Mouse (Mus musculus): ENCODE data around the gene Vmp1. TPM values are rescaled to one million over a fixed set of nuclear protein-coding genes. Genes with fewer than 3 reads are reported as not detected.
A peak's percentile ranks its signal among the peaks of the same experiment; 100 is the strongest.

The Vmp1 gene
- polyA plus RNA-seq, 1 experiment from 2014 or later, result 144 TPM

DNA sequence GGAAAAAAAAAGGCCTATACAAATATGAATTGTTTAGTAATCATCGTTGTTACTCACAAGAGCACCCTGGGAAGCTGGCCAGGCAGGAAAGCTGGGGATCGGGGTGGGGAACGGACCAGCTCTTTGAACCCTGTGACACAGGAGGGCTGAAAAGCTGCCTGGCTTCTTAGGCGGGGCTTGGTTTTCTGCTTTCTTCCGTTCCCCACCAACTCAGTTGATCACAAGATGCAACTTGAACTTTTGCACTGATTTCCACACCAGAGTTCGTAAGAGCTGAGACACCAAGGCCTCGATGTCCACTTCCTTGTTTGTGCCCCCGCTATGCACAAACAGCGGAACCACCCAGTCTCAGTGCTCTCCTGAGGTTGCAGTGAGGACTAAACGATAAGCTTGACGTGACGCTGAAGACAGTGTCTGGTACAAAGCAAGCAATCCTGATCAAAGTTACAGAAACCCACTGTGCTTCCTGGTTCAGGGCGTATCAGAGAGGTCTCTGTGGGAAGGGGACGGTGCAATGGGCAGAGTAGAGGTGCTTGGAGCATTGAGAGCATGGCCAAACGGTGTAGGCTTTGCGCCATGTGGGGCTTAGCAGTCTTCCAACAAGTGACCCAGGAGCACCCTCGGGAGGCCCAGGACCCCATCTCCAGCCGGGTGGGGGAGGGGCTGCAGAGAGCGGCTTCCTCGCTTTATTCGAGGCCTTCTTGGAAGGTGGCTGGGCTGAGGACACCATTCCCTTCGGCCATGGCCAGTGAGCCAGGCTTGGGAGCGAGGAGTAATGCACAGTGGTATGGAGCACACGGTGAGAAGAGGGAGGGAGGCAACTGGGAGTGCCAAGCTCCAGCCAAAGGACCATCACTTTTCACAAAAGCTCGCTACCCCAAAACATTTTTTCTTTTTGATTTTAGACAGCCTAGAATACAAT is 104.6 kb downstream of the Vmp1 start:
- 73% methylated on average over 25 of the region's 25 CpGs for WGBS
- Histone ChIP-seq H3K4me2 (no peak overlapping the region), H3K27me3 (no peaks in the 10 kb centered on the region), H3K27ac (peak overlapping the region; percentile 76), H3K9ac (no peak overlapping the region), H3K36me3 (peaks cover 7% of the 10 kb centered on the region; the same call in 1 of the 2 replicates), H3K9me3 (replicated peaks) (no peaks in the 10 kb centered on the region), H3K4me3 (replicated peaks) (no peak overlapping the region), H3K4me1 (peaks cover 60% of the 10 kb centered on the region)
- no peak for ATAC-seq (replicated peaks; ENCODE audit: low FRiP score)

DNA sequence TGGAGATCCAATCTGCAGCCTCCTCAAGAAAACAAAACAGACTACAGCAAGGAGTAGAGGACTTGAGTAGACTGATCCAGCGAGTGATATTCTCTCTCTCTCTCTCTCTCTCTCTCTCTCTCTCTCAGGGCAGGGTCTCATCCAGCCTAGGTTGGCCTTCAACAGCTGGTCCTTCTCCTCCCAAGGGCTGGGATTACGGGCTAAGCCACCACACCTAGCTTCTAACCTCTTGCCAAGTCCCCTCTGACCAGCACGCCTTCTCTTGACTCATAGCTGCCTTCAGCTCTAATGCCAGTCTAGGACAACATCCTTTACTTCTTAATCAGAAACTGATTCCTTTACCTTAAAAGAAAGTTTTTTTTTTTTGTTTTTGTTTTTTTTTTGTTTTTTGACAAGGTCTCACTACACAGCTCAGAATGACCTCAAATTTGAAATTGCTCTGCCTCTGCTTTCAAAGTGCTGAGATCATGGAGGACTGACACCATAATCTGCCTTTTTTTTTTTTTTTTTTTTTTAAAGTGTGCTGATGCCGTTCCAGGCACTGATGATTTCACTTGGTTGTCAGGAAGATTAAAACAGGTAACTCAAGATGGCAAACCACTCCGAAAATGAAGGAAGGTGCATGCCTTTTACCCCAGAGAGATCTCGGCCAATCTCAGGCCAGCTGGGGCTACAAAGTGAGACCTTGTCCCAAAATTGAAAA is 105.4 kb downstream of the Vmp1 start:
- no peak for ATAC-seq (replicated peaks; ENCODE audit: low FRiP score)
- H3K27me3 ChIP-seq, result no peaks in the 10 kb centered on the region
- H3K4me3 ChIP-seq (replicated peaks), result no peak overlapping the region
- no peak overlapping the region for H3K4me2 ChIP-seq
- peak overlapping the region; percentile 75 for H3K27ac ChIP-seq
- 59% methylated on average over 6 of the region's 6 CpGs for WGBS
- H3K9ac ChIP-seq, result no peak overlapping the region
- H3K4me1 ChIP-seq, result peaks cover 60% of the 10 kb centered on the region
- no peaks in the 10 kb centered on the region for H3K9me3 ChIP-seq (replicated peaks)
- H3K36me3 ChIP-seq, result peaks cover 5% of the 10 kb centered on the region; the same call in 1 of the 2 replicates

DNA sequence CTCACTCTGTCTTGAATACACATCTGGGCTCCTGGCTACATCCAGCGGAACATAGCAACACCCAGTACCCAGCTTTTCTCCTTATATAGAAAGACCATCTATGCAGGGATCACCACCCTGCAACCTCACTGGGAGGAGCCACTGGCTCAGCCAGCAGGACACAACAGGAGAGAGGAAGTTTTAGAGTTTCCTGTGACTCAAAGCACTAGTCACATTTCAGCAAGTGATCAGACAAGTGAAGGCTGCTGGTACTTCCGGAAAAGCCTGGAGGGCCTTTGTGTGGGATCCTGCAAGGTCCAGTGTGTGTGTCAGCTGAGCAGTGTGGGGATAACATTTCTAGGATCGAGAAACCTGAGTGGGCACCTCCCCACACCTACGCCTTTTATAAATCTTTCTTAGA is 106.4 kb downstream of the Vmp1 start:
- peaks cover 60% of the 10 kb centered on the region for H3K4me1 ChIP-seq
- H3K36me3 ChIP-seq, result no peaks in the 10 kb centered on the region
- H3K9me3 ChIP-seq (replicated peaks), result no peaks in the 10 kb centered on the region
- no peak overlapping the region for H3K9ac ChIP-seq
- H3K4me3 ChIP-seq (replicated peaks), result no peak overlapping the region
- 40% methylated on average over 4 of the region's 4 CpGs for WGBS
- no peak overlapping the region for H3K4me2 ChIP-seq
- H3K27ac ChIP-seq, result peak overlapping the region; percentile 75
- ATAC-seq (replicated peaks; ENCODE audit: low FRiP score), result peak; percentile 53
- H3K27me3 ChIP-seq, result no peaks in the 10 kb centered on the region

DNA sequence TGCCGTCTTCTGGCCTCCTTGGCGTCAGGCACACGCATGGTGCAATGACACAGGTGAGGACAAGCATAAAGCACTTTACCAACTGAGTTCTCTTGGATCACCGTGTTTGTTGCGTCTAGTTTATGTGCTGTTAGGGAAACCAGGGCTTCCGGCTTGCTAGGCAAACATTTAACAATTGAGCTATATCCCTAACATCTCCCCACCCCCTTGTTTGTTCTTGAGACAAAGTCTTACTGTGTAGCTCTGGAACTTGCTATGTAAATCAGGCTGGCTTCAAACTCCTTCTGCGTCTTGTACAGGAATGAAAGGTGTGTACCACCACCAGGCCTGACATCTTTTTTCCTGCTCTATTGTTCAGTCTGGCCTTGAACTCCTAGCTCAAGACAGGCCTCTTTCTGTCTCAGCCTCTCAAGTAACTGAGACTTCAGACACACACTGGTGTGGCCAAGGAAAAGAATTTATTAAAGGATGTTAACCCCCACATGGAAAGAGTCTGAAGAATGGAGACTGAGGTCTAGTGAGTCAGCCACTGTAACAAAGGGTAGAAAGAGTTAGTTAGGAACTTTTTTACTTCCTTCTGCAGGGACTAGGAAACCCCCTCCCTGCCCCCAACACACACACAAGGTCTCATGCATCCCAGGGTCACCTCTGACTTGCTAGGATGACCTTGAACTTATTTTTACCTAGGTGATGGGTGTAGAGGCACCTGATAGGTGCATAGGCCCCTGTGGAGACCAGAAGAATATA is 107.8 kb downstream of the Vmp1 start:
- Histone ChIP-seq H3K9me3 (replicated peaks) (no peaks in the 10 kb centered on the region), H3K4me2 (no peak overlapping the region), H3K9ac (no peak overlapping the region), H3K4me1 (peaks cover 60% of the 10 kb centered on the region), H3K4me3 (replicated peaks) (no peak overlapping the region), H3K27me3 (no peaks in the 10 kb centered on the region), H3K27ac (peak overlapping the region; percentile 75), H3K36me3 (no peaks in the 10 kb centered on the region)
- ATAC-seq (replicated peaks; ENCODE audit: low FRiP score), result no peak
- 82% methylated on average over 7 of the region's 7 CpGs for WGBS

DNA sequence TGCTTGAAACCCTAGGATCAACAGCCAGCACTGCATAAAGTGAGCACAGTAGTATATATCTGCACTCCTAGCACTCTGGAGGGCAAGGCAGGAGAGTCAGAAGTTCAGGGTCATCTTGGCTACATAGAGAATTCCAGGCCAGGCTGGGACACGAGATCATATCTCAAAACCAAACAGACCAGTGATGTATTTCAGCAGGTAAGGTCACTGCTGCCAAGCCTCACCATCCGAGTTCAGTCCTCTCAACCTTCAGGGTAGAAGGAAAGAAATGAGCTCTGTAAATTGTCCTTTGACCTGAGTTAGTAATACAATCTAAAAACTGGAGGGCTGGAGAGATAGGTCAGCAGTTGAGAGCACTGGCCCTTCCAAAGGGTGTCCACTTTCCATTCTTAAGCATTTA is 109.2 kb downstream of the Vmp1 start:
- 26% methylated on average over 2 of the region's 2 CpGs for WGBS
- no peak for ATAC-seq (replicated peaks; ENCODE audit: low FRiP score)
- Histone ChIP-seq H3K27me3 (no peaks in the 10 kb centered on the region), H3K4me2 (no peak overlapping the region), H3K27ac (no peak overlapping the region), H3K9ac (no peak overlapping the region), H3K9me3 (replicated peaks) (no peaks in the 10 kb centered on the region), H3K36me3 (no peaks in the 10 kb centered on the region), H3K4me1 (peaks cover 58% of the 10 kb centered on the region), H3K4me3 (replicated peaks) (no peak overlapping the region)

DNA sequence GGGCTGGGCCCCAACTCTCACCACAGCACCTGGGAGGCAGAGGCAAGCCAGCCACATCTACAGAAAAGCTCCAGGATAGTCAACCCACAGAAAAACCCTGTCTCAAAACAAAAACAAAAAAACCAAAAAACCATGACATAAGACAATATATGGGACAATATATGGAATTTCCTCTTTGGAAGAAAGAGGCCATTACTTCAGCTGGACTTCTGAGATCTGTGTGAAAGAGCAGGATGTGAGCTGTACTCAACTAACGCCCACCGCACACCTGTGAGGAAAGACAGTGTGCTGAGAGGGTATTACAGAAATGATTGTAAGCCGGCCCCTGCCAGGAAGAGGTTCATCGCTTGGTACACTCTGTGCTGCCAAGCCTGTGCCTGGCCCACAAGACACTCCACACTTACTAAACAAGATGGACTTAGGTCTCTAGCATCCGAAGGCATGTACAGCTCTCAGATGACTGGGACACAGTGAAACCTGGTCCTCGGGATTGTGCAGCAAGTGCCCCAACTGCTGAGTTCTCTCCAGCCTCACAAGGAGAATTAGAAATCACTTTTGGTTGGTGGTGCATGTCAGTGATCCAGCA is 109.9 kb downstream of the Vmp1 start:
- ATAC-seq (replicated peaks; ENCODE audit: low FRiP score), result no peak
- Histone ChIP-seq H3K27ac (no peak overlapping the region), H3K4me2 (no peak overlapping the region), H3K9me3 (replicated peaks) (no peaks in the 10 kb centered on the region), H3K27me3 (no peaks in the 10 kb centered on the region), H3K4me3 (replicated peaks) (no peak overlapping the region), H3K36me3 (no peaks in the 10 kb centered on the region), H3K4me1 (peaks cover 51% of the 10 kb centered on the region), H3K9ac (no peak overlapping the region)
- WGBS, result 79% methylated on average over 6 of the region's 6 CpGs

DNA sequence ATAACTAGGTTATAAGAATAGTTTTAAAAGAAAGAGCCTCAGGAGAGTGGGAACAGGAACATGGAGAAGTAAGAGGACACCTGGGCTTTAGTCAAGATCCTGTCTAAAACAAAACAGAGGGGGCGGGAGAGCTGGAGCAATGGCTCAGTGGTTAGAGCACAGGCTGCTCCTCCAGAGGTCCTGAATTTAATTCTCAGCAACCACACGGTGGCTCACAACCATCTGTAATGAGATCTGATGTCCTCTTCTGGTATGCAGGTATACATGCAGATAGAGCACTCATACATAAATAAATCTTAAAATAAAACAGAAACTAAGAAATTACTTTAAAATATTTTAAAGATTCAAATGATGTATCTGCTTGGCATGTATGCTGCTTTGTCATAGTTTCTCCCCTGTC is 111.0 kb downstream of the Vmp1 start:
- no peak for ATAC-seq (replicated peaks; ENCODE audit: low FRiP score)
- Histone ChIP-seq H3K9me3 (replicated peaks) (no peaks in the 10 kb centered on the region), H3K4me2 (no peak overlapping the region), H3K36me3 (no peaks in the 10 kb centered on the region), H3K4me1 (peaks cover 42% of the 10 kb centered on the region), H3K27ac (no peak overlapping the region), H3K4me3 (replicated peaks) (no peak overlapping the region), H3K27me3 (no peaks in the 10 kb centered on the region), H3K9ac (no peak overlapping the region)
- WGBS, result 69% methylated on average over 2 of the region's 2 CpGs

DNA sequence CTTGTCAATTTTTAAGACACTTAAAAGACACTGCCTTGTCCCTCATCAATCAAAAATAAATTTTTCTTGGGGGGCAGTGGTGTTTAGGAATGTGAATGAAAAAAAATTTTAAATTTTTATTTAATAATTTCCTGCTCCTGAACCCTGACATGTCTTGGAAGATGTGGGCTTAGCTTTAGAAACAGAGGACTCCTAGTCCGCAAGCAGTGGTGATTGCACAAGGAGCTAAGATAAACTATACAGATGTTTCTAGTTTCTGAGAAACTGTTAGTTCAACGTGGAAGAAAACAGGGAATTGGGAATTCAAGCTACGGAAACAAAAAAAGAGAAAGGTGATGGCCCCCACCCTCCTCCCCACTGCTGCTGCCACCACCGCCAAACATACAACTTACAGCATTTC is 111.8 kb downstream of the Vmp1 start:
- no peaks in the 10 kb centered on the region for H3K36me3 ChIP-seq
- no peak overlapping the region for H3K4me3 ChIP-seq (replicated peaks)
- no peaks in the 10 kb centered on the region for H3K9me3 ChIP-seq (replicated peaks)
- H3K4me1 ChIP-seq, result peaks cover 35% of the 10 kb centered on the region
- peak overlapping the region; percentile 28; the same call in 1 of the 2 replicates for H3K4me2 ChIP-seq
- no peak for ATAC-seq (replicated peaks; ENCODE audit: low FRiP score)
- WGBS, result 65% methylated on average over 4 of the region's 4 CpGs
- H3K27ac ChIP-seq, result peak overlapping the region; percentile 84
- H3K9ac ChIP-seq, result no peak overlapping the region
- H3K27me3 ChIP-seq, result no peaks in the 10 kb centered on the region

DNA sequence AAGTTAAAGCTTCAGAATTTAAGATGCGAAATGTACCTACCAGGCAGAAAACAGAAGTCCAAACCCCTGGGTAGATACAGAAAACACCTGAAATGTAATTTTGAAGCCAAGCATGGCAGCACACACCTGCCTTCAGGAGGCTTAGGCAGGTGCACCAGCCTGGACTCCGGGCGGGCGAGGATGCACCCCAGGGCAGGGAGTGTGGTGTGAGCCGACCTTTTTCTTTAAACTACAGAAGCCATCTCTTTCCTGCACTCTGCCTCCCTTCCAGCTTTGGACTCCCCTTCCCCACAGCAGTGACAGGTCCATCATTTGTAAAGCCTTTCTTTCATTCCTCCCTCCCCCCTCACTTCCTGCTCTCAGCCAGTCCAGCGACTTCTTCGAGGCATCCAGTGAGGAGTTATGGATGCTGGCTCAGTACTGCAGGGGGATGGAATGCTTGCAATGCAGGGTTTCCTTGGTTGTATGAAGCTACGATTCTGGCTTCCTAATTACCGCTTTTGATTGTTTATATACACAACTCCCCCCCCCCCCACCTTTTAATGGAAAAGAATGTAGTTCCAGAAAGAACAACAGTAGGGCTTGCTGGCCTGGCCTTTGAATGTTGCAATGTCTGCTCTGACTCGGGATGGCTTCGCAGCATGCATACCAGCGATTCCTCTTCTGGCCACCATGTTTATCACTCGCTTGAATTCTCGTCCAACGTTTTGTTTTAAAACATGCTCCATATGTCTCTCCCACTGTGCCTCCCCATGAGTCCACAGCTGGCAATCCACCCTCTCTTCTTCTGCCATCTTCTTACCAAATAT is 112.4 kb downstream of the Vmp1 start:
- H3K4me2 ChIP-seq, result peak overlapping the region; percentile 28; the same call in 1 of the 2 replicates
- no peak overlapping the region for H3K9ac ChIP-seq
- 39% methylated on average over 15 of the region's 15 CpGs for WGBS
- no peaks in the 10 kb centered on the region for H3K27me3 ChIP-seq
- peaks cover 29% of the 10 kb centered on the region for H3K4me1 ChIP-seq
- H3K36me3 ChIP-seq, result no peaks in the 10 kb centered on the region
- peak; percentile 78 for ATAC-seq (replicated peaks; ENCODE audit: low FRiP score)
- no peak overlapping the region for H3K4me3 ChIP-seq (replicated peaks)
- peak overlapping the region; percentile 84 for H3K27ac ChIP-seq
- no peaks in the 10 kb centered on the region for H3K9me3 ChIP-seq (replicated peaks)

DNA sequence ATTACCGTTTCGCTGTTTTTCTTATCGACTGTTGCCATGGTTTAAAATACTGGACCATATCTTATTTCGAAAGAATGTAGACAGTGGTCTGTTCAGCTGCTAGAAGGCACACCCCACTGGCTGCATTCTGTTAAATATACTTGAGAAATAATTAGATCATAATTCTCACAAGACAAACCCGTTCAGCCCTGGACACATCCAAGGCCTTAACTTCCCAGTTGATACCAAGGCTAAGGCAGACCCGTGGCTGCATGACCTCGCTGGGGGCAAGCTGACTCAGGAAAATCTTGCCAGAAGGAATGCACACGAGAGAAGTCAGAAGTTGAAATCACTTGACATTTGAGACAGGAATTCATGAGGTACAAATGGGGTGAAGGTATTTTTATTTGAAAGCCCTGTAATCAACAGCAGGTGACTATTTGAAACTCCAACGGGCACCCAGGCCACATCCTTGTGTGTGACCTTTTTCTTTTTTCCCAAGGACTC is 113.3 kb downstream of the Vmp1 start:
- Histone ChIP-seq H3K9ac (no peak overlapping the region), H3K27me3 (no peaks in the 10 kb centered on the region), H3K4me1 (peaks cover 21% of the 10 kb centered on the region), H3K27ac (peak overlapping the region; percentile 69), H3K9me3 (replicated peaks) (no peaks in the 10 kb centered on the region), H3K4me2 (no peak overlapping the region), H3K36me3 (peaks cover 5% of the 10 kb centered on the region; the same call in 1 of the 2 replicates), H3K4me3 (replicated peaks) (no peak overlapping the region)
- ATAC-seq (replicated peaks; ENCODE audit: low FRiP score), result no peak
- WGBS, result 37% methylated on average over 9 of the region's 9 CpGs

DNA sequence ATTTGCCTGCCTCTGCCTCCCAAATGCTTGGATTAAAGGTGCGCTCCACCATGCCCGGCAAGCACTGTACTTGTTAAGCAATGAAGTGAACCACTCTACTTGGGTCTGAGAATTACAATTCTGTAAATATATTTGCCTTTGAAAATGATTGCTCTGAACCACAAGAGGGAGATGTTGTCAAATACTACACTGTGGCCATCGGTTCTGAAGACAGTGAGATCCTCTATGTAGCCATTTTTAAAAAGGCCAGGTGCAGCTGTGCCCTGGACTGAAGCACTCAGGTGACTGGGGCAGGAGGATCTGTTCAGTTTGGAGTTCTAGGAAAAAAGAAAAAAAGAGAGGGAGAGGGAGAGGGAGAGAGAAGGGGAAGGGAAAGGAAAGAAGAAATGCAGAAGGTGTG is 115.2 kb downstream of the Vmp1 start:
- ATAC-seq (replicated peaks; ENCODE audit: low FRiP score), result no peak
- H3K4me1 ChIP-seq, result peaks cover 21% of the 10 kb centered on the region
- no peak overlapping the region for H3K9ac ChIP-seq
- no peak overlapping the region for H3K4me3 ChIP-seq (replicated peaks)
- H3K4me2 ChIP-seq, result no peak overlapping the region
- H3K9me3 ChIP-seq (replicated peaks), result no peaks in the 10 kb centered on the region
- 71% methylated on average over 3 of the region's 3 CpGs for WGBS
- H3K27me3 ChIP-seq, result no peaks in the 10 kb centered on the region
- peaks cover 5% of the 10 kb centered on the region; the same call in 1 of the 2 replicates for H3K36me3 ChIP-seq
- no peak overlapping the region for H3K27ac ChIP-seq

Data from kidney, embryonic 15.5 days (tissue).